Mouse (Mus musculus) neutrophil, adult 83 days (primary cell): ENCODE results near the gene Hspb6. TPM values are rescaled to one million over a fixed set of nuclear protein-coding genes. Genes with fewer than 3 reads are reported as not detected.

Experiments
- total RNA-seq, 2 experiments: library from RNA; stranded (reverse); gene quantifications; one replicate each; pipeline ENCODE4 v1.2.4; 2023

Hspb6 gene
- 1 to 10 TPM; 5.0 to 5.5 TPM for total RNA-seq

GRCm38 (mm10) chr7:30552102-30553020 is at the start of gene Hspb6, which contains the start of gene Proser3:
TSS of gene Hspb6 (plus strand) at chr7:30552178.
TSS of gene Proser3 (minus strand) at chr7:30552299.

GRCm38 (mm10) chr7:30534633-30535577 is 17.1 kb upstream of the Hspb6 start, which contains the start of gene Arhgap33:
TSS of gene Arhgap33 (minus strand) at chr7:30535060.

GRCm38 (mm10) chr7:30559443-30559954 is 7.5 kb downstream of the Hspb6 start, which contains the start of gene Lin37:
TSS of gene Lin37 (minus strand) at chr7:30559838.

GRCm38 (mm10) chr7:30563117-30563905 is 11.3 kb downstream of the Hspb6 start, which contains the start of the genes U2af1l4, Gm49396 and Psenen:
TSS of gene U2af1l4 (plus strand) at chr7:30563301.
TSS of gene Gm49396 (plus strand) at chr7:30563344.
TSS of gene Psenen (minus strand) at chr7:30563627.

GRCm38 (mm10) chr7:30564970-30565571 is 13.1 kb downstream of the Hspb6 start, which contains the start of gene Igflr1:
TSS of gene Igflr1 (plus strand) at chr7:30565427.

GRCm38 (mm10) chr7:30588676-30589434 is 36.9 kb downstream of the Hspb6 start, which contains the start of gene Kmt2b:
TSS of gene Kmt2b (minus strand) at chr7:30588726.

GRCm38 (mm10) chr7:30598786-30599185 is 46.8 kb downstream of the Hspb6 start, which contains the start of gene Zbtb32:
TSS of gene Zbtb32 (minus strand) at chr7:30598909.

Other genes starting within 250 kb of the Hspb6 start
- gene Alkbh6, start 243.5 kb upstream of the Hspb6 start, total RNA-seq = 10 to 100 TPM; 11.1 to 13.8 TPM
- under 1 TPM in 1 of 2 experiments, not detected in 1; 0.77 TPM for gene Syne4, start 237.4 kb upstream of the Hspb6 start, total RNA-seq
- under 1 TPM; 0.31 to 0.33 TPM for gene E130208F15Rik, start 230.4 kb upstream of the Hspb6 start, total RNA-seq
- gene Sdhaf1, start 228.3 kb upstream of the Hspb6 start, total RNA-seq = 1 to 10 TPM; 2.0 to 3.4 TPM
- gene Lrfn3, start 189.4 kb upstream of the Hspb6 start, total RNA-seq = not detected
- 1,000 to 10,000 TPM; 1,969 to 2,032 TPM for gene Tyrobp, start 138.4 kb upstream of the Hspb6 start, total RNA-seq
- gene Hcst, start 132.3 kb upstream of the Hspb6 start, total RNA-seq = 100 to 1,000 TPM; 116 to 124 TPM
- 10 to 100 TPM; 61.7 to 67.0 TPM for gene Nfkbid, start 130.4 kb upstream of the Hspb6 start, total RNA-seq
- under 1 TPM in 1 of 2 experiments, not detected in 1; 0.35 TPM for gene Aplp1, start 106.6 kb upstream of the Hspb6 start, total RNA-seq
- gene Kirrel2, start 94.5 kb upstream of the Hspb6 start, total RNA-seq = not detected
- not detected for gene Nphs1, start 93.9 kb upstream of the Hspb6 start, total RNA-seq
- not detected for gene Prodh2, start 58.6 kb upstream of the Hspb6 start, total RNA-seq
- gene Arhgap33, start 17.1 kb upstream of the Hspb6 start, total RNA-seq = 10 to 100 TPM; 17.6 to 19.1 TPM
- 1 to 10 TPM; 4.4 to 5.1 TPM for gene Proser3, start 121 bp downstream of the Hspb6 start, total RNA-seq
- gene Lin37, start 7.7 kb downstream of the Hspb6 start, total RNA-seq = 10 to 100 TPM; 24.1 to 36.0 TPM
- gene U2af1l4, start 11.1 kb downstream of the Hspb6 start, total RNA-seq = 10 to 100 TPM; 36.6 to 41.9 TPM
- 1 to 10 TPM; 4.6 to 5.6 TPM for gene Gm49396, start 11.2 kb downstream of the Hspb6 start, total RNA-seq
- 100 to 1,000 TPM; 117 to 126 TPM for gene Psenen, start 11.4 kb downstream of the Hspb6 start, total RNA-seq
- 1 to 10 TPM; 2.3 to 4.4 TPM for gene Igflr1, start 13.2 kb downstream of the Hspb6 start, total RNA-seq
- 10 to 100 TPM; 51.8 to 52.4 TPM for gene Kmt2b, start 36.5 kb downstream of the Hspb6 start, total RNA-seq
- gene Zbtb32, start 46.7 kb downstream of the Hspb6 start, total RNA-seq = under 1 TPM in 1 of 2 experiments, not detected in 1; 0.44 TPM
- under 1 TPM in 1 of 2 experiments, not detected in 1; 0.29 TPM for gene Upk1a, start 60.7 kb downstream of the Hspb6 start, total RNA-seq
- 100 to 1,000 TPM; 236 to 278 TPM for gene Cox6b1, start 74.0 kb downstream of the Hspb6 start, total RNA-seq
- gene Etv2, start 83.7 kb downstream of the Hspb6 start, total RNA-seq = not detected
- 10 to 100 TPM; 73.6 to 73.7 TPM for gene Rbm42, start 98.1 kb downstream of the Hspb6 start, total RNA-seq
- gene Haus5, start 112.8 kb downstream of the Hspb6 start, total RNA-seq = 10 to 100 TPM; 19.2 to 25.8 TPM
- gene Pmis2, start 119.4 kb downstream of the Hspb6 start, total RNA-seq = not detected
- not detected for gene 2200002J24Rik, start 146.7 kb downstream of the Hspb6 start, total RNA-seq
- gene Atp4a, start 160.0 kb downstream of the Hspb6 start, total RNA-seq = under 1 TPM in 1 of 2 experiments, not detected in 1; 0.99 TPM
- 10 to 100 TPM; 35.2 to 35.7 TPM for gene Tmem147, start 177.4 kb downstream of the Hspb6 start, total RNA-seq
- not detected for gene Gapdhs, start 191.5 kb downstream of the Hspb6 start, total RNA-seq
- gene Sbsn, start 199.3 kb downstream of the Hspb6 start, total RNA-seq = 1 to 10 TPM; 1.3 to 2.7 TPM
- 1 to 10 TPM; 2.8 to 4.5 TPM for gene Dmkn, start 211.6 kb downstream of the Hspb6 start, total RNA-seq
- not detected for gene Krtdap, start 235.7 kb downstream of the Hspb6 start, total RNA-seq